Mouse (Mus musculus) bone marrow macrophage, adult 2 months (primary cell): ENCODE measurements around the gene Trub1. TPM values are rescaled to one million over a fixed set of nuclear protein-coding genes. Genes with fewer than 3 reads are reported as not detected.

Source experiments
- H3K27ac ChIP-seq: 2 replicates; pipeline ENCODE4 v1.5.1; 2012; ENCODE audit warnings: low read depth, low read length; ENCODE audit not compliant: insufficient read depth
- H3K4me1 ChIP-seq: 2 replicates; pipeline ENCODE4 v1.6.1; 2012; ENCODE audit warnings: low read length; ENCODE audit not compliant: control insufficient read depth, insufficient read depth
- H3K4me3 ChIP-seq: 2 replicates; pipeline ENCODE4 v1.5.1; 2012; ENCODE audit warnings: mild to moderate bottlenecking, low read length, moderate library complexity; ENCODE audit not compliant: insufficient read depth
- CTCF ChIP-seq: IDR thresholded peaks from 2 replicates; pipeline ENCODE4 v1.5.1; 2012; ENCODE audit warnings: low read depth, mild to moderate bottlenecking, low read length, moderate library complexity
- POLR2A ChIP-seq: IDR thresholded peaks from 2 replicates; pipeline ENCODE4 v1.6.1; 2012; ENCODE audit warnings: mild to moderate bottlenecking, low read depth, low read length, borderline replicate concordance
- polyA plus RNA-seq: library from polyadenylated mRNA; stranded (reverse); fragments of >200 nt; gene quantifications from 2 replicates; pipeline ENCODE4 v1.2.4, GENCODE M21; 2012; ENCODE audit not compliant: missing spikeins, insufficient read depth, insufficient read length

The Trub1 gene
- polyA plus RNA-seq, 1 experiment, result 4.8 TPM

GRCm38 (mm10) chr19:57482815-57483214, 30.1 kb downstream of the Trub1 start:
- Histone ChIP-seq H3K27ac (no peak overlapping the region), H3K4me1 (no peaks in the 10 kb centered on the region), H3K4me3 (no peak overlapping the region)
- TF ChIP-seq CTCF (peak; percentile 62), POLR2A (no peak)

GRCm38 (mm10) chr19:57487051-57487658, 34.4 kb downstream of the Trub1 start:
- Histone ChIP-seq H3K4me3 (no peak overlapping the region), H3K27ac (no peak overlapping the region), H3K4me1 (no peaks in the 10 kb centered on the region)
- TF ChIP-seq CTCF, result no peak
- no peak for TF ChIP-seq POLR2A

- H3K4me3 ChIP-seq, result no peak overlapping the region
- TF ChIP-seq CTCF (no peak), POLR2A (no peak)
- H3K4me1 ChIP-seq, result no peaks in the 10 kb centered on the region
- no peak overlapping the region for H3K27ac ChIP-seq
These were observed 36.8 kb downstream of the Trub1 start for GRCm38 (mm10) chr19:57489527-57489926.

GRCm38 (mm10) chr19:57491030-57491429, 38.3 kb downstream of the Trub1 start:
- H3K27ac ChIP-seq, result no peak overlapping the region
- no peak overlapping the region for H3K4me3 ChIP-seq
- no peaks in the 10 kb centered on the region for H3K4me1 ChIP-seq
- TF ChIP-seq CTCF, result no peak
- no peak for TF ChIP-seq POLR2A

GRCm38 (mm10) chr19:57494020-57494419, 41.3 kb downstream of the Trub1 start:
- no peak overlapping the region for H3K4me3 ChIP-seq
- no peaks in the 10 kb centered on the region for H3K4me1 ChIP-seq
- no peak overlapping the region for H3K27ac ChIP-seq
- TF ChIP-seq POLR2A (no peak), CTCF (no peak)

GRCm38 (mm10) chr19:57498110-57498743, 45.5 kb downstream of the Trub1 start:
- no peak for TF ChIP-seq CTCF
- no peak for TF ChIP-seq POLR2A
- no peak overlapping the region for H3K4me3 ChIP-seq
- no peaks in the 10 kb centered on the region for H3K4me1 ChIP-seq
- no peak overlapping the region for H3K27ac ChIP-seq

- H3K4me3 ChIP-seq, result no peak overlapping the region
- no peak overlapping the region for H3K27ac ChIP-seq
- no peaks in the 10 kb centered on the region for H3K4me1 ChIP-seq
- no peak for TF ChIP-seq CTCF
- no peak for TF ChIP-seq POLR2A
These were observed 46.2 kb downstream of the Trub1 start for GRCm38 (mm10) chr19:57498884-57499410.

- TF ChIP-seq POLR2A (no peak), CTCF (no peak)
- Histone ChIP-seq H3K27ac (no peak overlapping the region), H3K4me1 (no peaks in the 10 kb centered on the region), H3K4me3 (no peak overlapping the region)
These were observed 47.5 kb downstream of the Trub1 start for GRCm38 (mm10) chr19:57500254-57500653.

- no peak overlapping the region for H3K4me3 ChIP-seq
- no peak overlapping the region for H3K27ac ChIP-seq
- H3K4me1 ChIP-seq, result no peaks in the 10 kb centered on the region
- TF ChIP-seq POLR2A (no peak), CTCF (no peak)
These were observed 50.4 kb downstream of the Trub1 start for GRCm38 (mm10) chr19:57503144-57503543.
